Mouse (Mus musculus) intestine, postnatal 0 days (tissue): ENCODE results near the gene Prdm5. TPM values are rescaled to one million over a fixed set of nuclear protein-coding genes. Genes with fewer than 3 reads are reported as not detected.

Experiments used
- ATAC-seq: fragments of 200-750 bp; cut with Nextera tagmentation; 2 replicates; pipeline ENCODE4 v1.8.0; 2017; ENCODE audit warnings: mild to moderate bottlenecking, moderate TSS enrichment, moderate library complexity
- H3K27ac ChIP-seq: fragments of 300-500 bp; sonication (generic); 2 replicates; pipeline ENCODE4 v1.5.1; 2014; ENCODE audit warnings: mild to moderate bottlenecking, low read depth, low read length, moderate library complexity
- H3K27me3 ChIP-seq: fragments of 300-500 bp; sonication (generic); replicated peaks from 2 replicates; pipeline ENCODE4 v1.6.1; 2014; ENCODE audit warnings: low read length, mixed read lengths; ENCODE audit not compliant: control insufficient read depth, insufficient read depth
- H3K36me3 ChIP-seq: fragments of 300-500 bp; sonication (generic); 2 replicates; pipeline ENCODE4 v1.6.1; 2014; ENCODE audit warnings: mild to moderate bottlenecking, moderate library complexity; ENCODE audit not compliant: control insufficient read depth, insufficient read depth
- H3K4me1 ChIP-seq: fragments of 300-500 bp; sonication (generic); replicated peaks from 2 replicates; pipeline ENCODE4 v1.6.1; 2014; ENCODE audit warnings: antibody characterized with exemption, low read length, mixed read lengths; ENCODE audit not compliant: control insufficient read depth, insufficient read depth
- H3K4me2 ChIP-seq: fragments of 300-500 bp; sonication (generic); replicated peaks from 2 replicates; pipeline ENCODE4 v1.6.1; 2014; ENCODE audit warnings: low read depth, mild to moderate bottlenecking, moderate library complexity
- H3K4me3 ChIP-seq: fragments of 300-500 bp; sonication (generic); 2 replicates; pipeline ENCODE4 v1.5.1; 2014; ENCODE audit warnings: low read depth, low read length
- H3K9ac ChIP-seq: fragments of 300-500 bp; sonication (generic); 2 replicates; pipeline ENCODE4 v1.6.1; 2014; ENCODE audit warnings: mild to moderate bottlenecking, low read depth, low read length
- H3K9me3 ChIP-seq: fragments of 300-500 bp; sonication (generic); 2 replicates; pipeline ENCODE4 v1.6.1; 2016; ENCODE audit warnings: mixed run types; ENCODE audit not compliant: control insufficient read depth
- CTCF ChIP-seq: sonication (generic); IDR thresholded peaks from 2 replicates; pipeline ENCODE4 v1.5.1; 2016; ENCODE audit warnings: low read depth, mild to moderate bottlenecking, control low read depth, antibody characterized with exemption, moderate library complexity
- WGBS: fragments of 180-500 bp; shearing (Covaris S2); extraction: QIAGEN DNeasy Blood & Tissue Kit; methylation state at CpG from one replicate; pipeline ENCODE4 v1.1.7; 2014; 5-methylcytosine and 5-hydroxymethylcytosine counted together
- polyA plus RNA-seq: library from polyadenylated mRNA; unstranded; fragments of >200 nt; fragmentation: Nextera tagmentation; extraction: Ambion mirVana; gene quantifications from 2 replicates; pipeline ENCODE4 v1.2.1, GENCODE M21; 2015

The Prdm5 gene
- polyA plus RNA-seq, 1 experiment from 2014 or later = 3.0 TPM

DNA sequence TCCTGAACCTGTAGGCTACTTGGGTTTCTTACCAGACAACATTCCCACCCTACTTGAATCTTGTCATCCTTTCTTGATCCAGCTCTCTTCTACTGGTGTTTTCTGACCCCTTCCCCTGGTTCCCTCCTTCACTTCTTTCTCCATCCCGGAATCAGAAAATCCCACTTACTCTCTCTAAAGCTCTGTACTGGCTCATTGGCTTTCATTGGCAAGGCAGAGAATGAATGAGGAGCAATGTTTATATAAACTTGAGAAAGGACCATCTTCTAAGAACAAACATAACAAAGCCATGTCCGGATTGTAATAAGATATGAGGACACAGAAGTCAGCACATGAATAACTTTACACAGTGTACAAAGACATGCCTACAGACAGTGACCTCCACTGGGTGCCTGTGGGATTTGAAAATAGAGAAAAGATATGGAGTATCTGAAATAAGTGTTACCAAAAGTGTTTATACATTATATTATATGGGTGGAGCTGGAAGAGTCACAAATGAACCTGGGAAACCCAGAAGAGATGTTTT lies 127.9 kb downstream of the Prdm5 start:
- TF ChIP-seq CTCF = no peak
- no peak for ATAC-seq

DNA sequence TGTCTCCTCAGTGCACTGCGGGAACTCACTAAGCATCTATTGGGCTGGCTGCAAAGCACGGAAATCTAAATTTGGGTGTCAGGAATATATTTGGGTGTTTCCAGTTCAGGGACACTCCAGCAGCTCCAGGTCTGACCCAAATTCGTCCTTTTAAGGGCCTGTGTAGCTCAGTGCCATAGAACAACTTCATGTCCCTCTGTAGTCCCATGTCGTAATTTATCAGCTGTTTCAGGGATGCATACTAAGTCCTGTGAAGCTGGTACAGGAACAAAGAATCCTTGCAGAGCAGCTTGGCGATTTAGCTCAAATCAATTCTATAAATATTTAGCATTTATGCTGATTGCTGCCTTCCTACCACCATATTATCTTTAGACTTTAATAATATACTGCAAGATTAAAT lies 136.6 kb downstream of the Prdm5 start:
- ATAC-seq = no peak
- Histone ChIP-seq H3K4me2 (no peak overlapping the region), H3K27ac (no peak overlapping the region), H3K27me3 (no peaks in the 10 kb centered on the region), H3K4me3 (no peak overlapping the region), H3K9ac (no peak overlapping the region), H3K4me1 (no peaks in the 10 kb centered on the region), H3K36me3 (no peaks in the 10 kb centered on the region), H3K9me3 (no peaks in the 10 kb centered on the region)
- no peak for TF ChIP-seq CTCF
- WGBS = 81% methylated on average over 5 of the region's 5 CpGs

More for the DNA sequence above, 127.9 kb downstream of the Prdm5 start:
- WGBS = 78% methylated on average over 2 of the region's 2 CpGs
- H3K4me3 ChIP-seq = no peak overlapping the region
- H3K36me3 ChIP-seq = no peaks in the 10 kb centered on the region; the same call in 1 of the 2 replicates
- H3K4me1 ChIP-seq = no peaks in the 10 kb centered on the region
- no peak overlapping the region for H3K27ac ChIP-seq
- H3K9me3 ChIP-seq = no peaks in the 10 kb centered on the region
- H3K27me3 ChIP-seq = no peaks in the 10 kb centered on the region
- no peak overlapping the region for H3K9ac ChIP-seq
- no peak overlapping the region for H3K4me2 ChIP-seq

DNA sequence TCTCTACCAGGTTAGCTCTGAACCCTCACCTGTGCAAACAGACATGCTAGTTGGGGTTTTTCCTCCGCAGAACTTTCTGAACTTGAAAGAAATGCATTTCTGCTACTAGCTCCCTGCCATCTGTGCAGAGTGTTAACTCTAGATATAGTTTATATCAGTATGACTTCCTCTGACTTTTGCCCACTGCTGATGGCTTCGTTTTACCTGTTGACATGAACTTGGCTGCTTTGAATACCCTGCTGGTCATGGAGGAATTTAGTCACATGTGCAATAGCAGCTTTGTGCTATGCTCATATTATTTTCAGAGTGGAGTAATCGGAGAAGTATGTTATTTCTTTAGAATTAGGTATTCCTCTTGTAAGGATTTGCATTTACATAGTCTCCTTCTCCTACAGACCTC lies 142.9 kb downstream of the Prdm5 start:
- ATAC-seq = no peak
- H3K9ac ChIP-seq = no peak overlapping the region
- no peaks in the 10 kb centered on the region for H3K27me3 ChIP-seq
- no peak overlapping the region for H3K27ac ChIP-seq
- no peaks in the 10 kb centered on the region for H3K4me1 ChIP-seq
- no peak overlapping the region for H3K4me3 ChIP-seq
- no peaks in the 10 kb centered on the region for H3K9me3 ChIP-seq
- 80% methylated on average over 3 of the region's 3 CpGs for WGBS
- H3K4me2 ChIP-seq = no peak overlapping the region
- H3K36me3 ChIP-seq = no peaks in the 10 kb centered on the region
- no peak for TF ChIP-seq CTCF

DNA sequence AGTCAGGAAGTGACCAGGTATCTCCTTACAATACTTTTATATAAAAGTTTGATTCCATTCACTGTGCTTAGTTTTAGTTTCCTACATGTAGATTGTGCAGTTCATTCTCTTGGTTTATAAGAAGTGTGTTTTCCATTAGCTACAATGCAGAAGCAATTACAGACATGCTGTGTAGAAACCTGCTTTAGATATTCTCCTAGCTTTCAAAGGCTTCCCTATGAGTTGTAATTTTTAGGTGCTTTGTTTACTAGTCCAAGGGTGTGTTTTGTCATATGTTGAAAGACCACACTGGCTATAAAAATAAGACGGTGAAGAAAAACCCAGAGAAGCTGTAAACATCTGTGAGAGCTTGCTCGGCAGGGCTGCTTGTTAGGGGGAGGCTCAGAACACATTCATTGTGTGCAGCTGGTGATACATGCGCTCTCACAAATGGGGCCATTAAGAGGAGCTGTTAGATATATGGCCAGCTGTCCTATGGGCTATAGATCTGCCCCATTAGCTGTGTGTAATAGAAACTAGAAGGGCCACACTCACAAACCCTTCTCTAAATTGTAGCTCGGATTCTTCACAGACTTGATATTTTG lies 144.8 kb downstream of the Prdm5 start:
- no peak for ATAC-seq
- 61% methylated on average over 4 of the region's 4 CpGs for WGBS
- Histone ChIP-seq H3K4me3 (no peak overlapping the region), H3K36me3 (no peaks in the 10 kb centered on the region), H3K27me3 (no peaks in the 10 kb centered on the region), H3K4me1 (no peaks in the 10 kb centered on the region), H3K27ac (no peak overlapping the region), H3K9me3 (no peaks in the 10 kb centered on the region), H3K4me2 (no peak overlapping the region), H3K9ac (no peak overlapping the region)
- no peak for TF ChIP-seq CTCF

DNA sequence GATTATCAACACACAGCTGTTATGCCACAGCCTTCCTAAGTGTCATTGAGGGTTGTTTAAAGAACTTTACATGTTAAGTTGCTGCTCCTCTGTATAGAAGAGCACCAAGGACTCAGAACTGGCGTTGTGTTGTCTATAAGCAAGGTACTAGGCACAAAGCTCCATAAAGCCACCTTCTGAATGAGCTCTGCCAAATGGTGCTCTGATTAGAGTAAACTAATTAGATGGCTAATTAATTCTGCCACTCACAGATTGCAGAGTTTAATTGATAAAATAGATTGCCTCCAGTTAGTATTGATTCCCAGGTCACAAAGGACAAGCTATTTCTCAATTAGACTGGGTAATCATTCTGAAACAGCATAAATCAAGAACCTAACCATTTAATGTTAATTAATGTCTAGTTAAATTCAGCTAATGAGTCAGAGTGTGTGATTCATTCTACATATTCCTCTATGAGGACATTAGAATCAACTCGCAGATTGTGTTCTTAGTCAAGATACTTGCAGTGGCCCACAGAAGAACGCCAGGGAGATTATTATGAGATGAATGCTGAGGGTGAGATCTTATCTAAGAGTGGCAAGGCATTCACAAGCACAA lies 147.0 kb downstream of the Prdm5 start:
- ATAC-seq = no peak
- H3K27ac ChIP-seq = no peak overlapping the region
- H3K9ac ChIP-seq = no peak overlapping the region
- no peaks in the 10 kb centered on the region for H3K27me3 ChIP-seq
- no peak overlapping the region for H3K4me2 ChIP-seq
- H3K36me3 ChIP-seq = no peaks in the 10 kb centered on the region
- WGBS = 81% methylated on average over 3 of the region's 3 CpGs
- H3K9me3 ChIP-seq = no peaks in the 10 kb centered on the region
- H3K4me3 ChIP-seq = no peak overlapping the region
- H3K4me1 ChIP-seq = no peaks in the 10 kb centered on the region
- TF ChIP-seq CTCF = no peak

DNA sequence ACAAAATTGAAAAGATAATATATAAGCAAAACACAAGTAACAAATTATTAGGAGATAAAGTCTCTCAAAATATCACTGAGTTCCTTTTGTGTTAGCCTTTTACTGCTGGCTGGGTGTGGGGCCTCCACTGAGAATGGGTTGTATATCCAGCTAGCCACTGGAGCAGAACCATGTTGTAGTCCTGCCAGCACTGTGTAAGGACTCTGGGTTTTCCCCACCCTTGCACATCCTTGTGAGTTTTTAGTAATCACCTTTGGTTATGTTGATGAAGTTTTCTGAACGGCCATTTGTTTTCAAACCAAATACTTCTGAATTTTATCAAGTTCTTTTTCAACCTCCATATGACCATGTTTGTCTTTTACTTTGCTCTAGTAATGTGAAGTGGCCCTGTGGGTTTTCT lies 151.7 kb downstream of the Prdm5 start:
- no peaks in the 10 kb centered on the region for H3K27me3 ChIP-seq
- H3K36me3 ChIP-seq = no peaks in the 10 kb centered on the region
- no peaks in the 10 kb centered on the region for H3K4me1 ChIP-seq
- WGBS = 91% methylated on average over 1 of the region's 1 CpGs
- H3K9ac ChIP-seq = no peak overlapping the region
- no peaks in the 10 kb centered on the region for H3K9me3 ChIP-seq
- no peak for TF ChIP-seq CTCF
- H3K4me3 ChIP-seq = no peak overlapping the region
- H3K27ac ChIP-seq = no peak overlapping the region
- no peak for ATAC-seq
- no peak overlapping the region for H3K4me2 ChIP-seq
